Mouse (Mus musculus) bone marrow, adult 2 months (tissue): ENCODE results near the gene Bcl7b. TPM values are rescaled to one million over a fixed set of nuclear protein-coding genes. Genes with fewer than 3 reads are reported as not detected.

Experiments
- H3K27ac ChIP-seq: fragments of 200-500 bp; 2 replicates; pipeline ENCODE4 v1.5.1; 2012; ENCODE audit warnings: low read depth, mild to moderate bottlenecking, control low read depth, inconsistent platforms, low read length; ENCODE audit not compliant: control insufficient read depth, poor library complexity, insufficient read depth
- H3K4me1 ChIP-seq: fragments of 200-500 bp; 2 replicates; pipeline ENCODE4 v1.6.1; 2011; ENCODE audit warnings: low read length; ENCODE audit not compliant: control insufficient read depth, insufficient read depth
- H3K4me3 ChIP-seq: fragments of 200-500 bp; replicated peaks from 2 replicates; pipeline ENCODE3; 2011; ENCODE audit warnings: mild to moderate bottlenecking, low read depth, low read length, control low read depth; ENCODE audit not compliant: control insufficient read depth
- CTCF ChIP-seq: fragments of 200-500 bp; IDR thresholded peaks from 2 replicates; pipeline ENCODE4 v1.5.1; 2011; ENCODE audit warnings: low read length, control low read depth; ENCODE audit not compliant: control insufficient read depth, insufficient read depth
- POLR2A ChIP-seq: fragments of 200-500 bp; IDR thresholded peaks from 2 replicates; pipeline ENCODE4 v1.6.1; 2011; ENCODE audit warnings: low read depth, mild to moderate bottlenecking, control low read depth, low read length, borderline replicate concordance; ENCODE audit not compliant: control insufficient read depth
- WGBS: fragments of 180-500 bp; shearing (Covaris S2); methylation state at CpG from one replicate; pipeline ENCODE4 v1.1.7; 2018; 5-methylcytosine and 5-hydroxymethylcytosine counted together
- polyA plus RNA-seq: library from polyadenylated mRNA; stranded (reverse); fragments of >200 nt; gene quantifications from 2 replicates; pipeline ENCODE4 v1.2.4, GENCODE M21; 2011; ENCODE audit warnings: low replicate concordance; ENCODE audit not compliant: missing spikeins, insufficient read depth, insufficient read length

Gene Bcl7b
- polyA plus RNA-seq, 1 experiment, result 40.7 TPM

- 73% methylated on average over 7 of the region's 7 CpGs for WGBS
- H3K27ac ChIP-seq, result no peak overlapping the region
- no peak overlapping the region for H3K4me3 ChIP-seq
- TF ChIP-seq POLR2A, result no peak
- no peak for TF ChIP-seq CTCF
- peaks cover 1% of the 10 kb centered on the region; the same call in 1 of the 2 replicates for H3K4me1 ChIP-seq
These were observed 6.4 kb upstream of the Bcl7b start for GRCm38 (mm10) chr5:135161650-135162049.

- no peak overlapping the region for H3K27ac ChIP-seq
- peaks cover 1% of the 10 kb centered on the region; the same call in 1 of the 2 replicates for H3K4me1 ChIP-seq
- 94% methylated on average over 8 of the region's 8 CpGs for WGBS
- no peak overlapping the region for H3K4me3 ChIP-seq
- TF ChIP-seq POLR2A (no peak), CTCF (no peak)
These were observed 5.7 kb upstream of the Bcl7b start for GRCm38 (mm10) chr5:135162361-135162760.

GRCm38 (mm10) chr5:135162821-135163220 lies 5.3 kb upstream of the Bcl7b start:
- peaks cover 1% of the 10 kb centered on the region; the same call in 1 of the 2 replicates for H3K4me1 ChIP-seq
- 84% methylated on average over 6 of the region's 6 CpGs for WGBS
- no peak overlapping the region for H3K27ac ChIP-seq

GRCm38 (mm10) chr5:135166909-135167308 lies 1.2 kb upstream of the Bcl7b start:
- Histone ChIP-seq H3K4me1 (peaks cover 1% of the 10 kb centered on the region; the same call in 1 of the 2 replicates), H3K4me3 (no peak overlapping the region), H3K27ac (no peak overlapping the region)
- no peak for TF ChIP-seq POLR2A
- TF ChIP-seq CTCF, result no peak
- WGBS, result 85% methylated on average over 4 of the region's 4 CpGs

More at GRCm38 (mm10) chr5:135162821-135163220, 5.3 kb upstream of the Bcl7b start:
- no peak for TF ChIP-seq POLR2A
- TF ChIP-seq CTCF, result no peak
- no peak overlapping the region for H3K4me3 ChIP-seq

GRCm38 (mm10) chr5:135167469-135167868 lies 614 bp upstream of the Bcl7b start:
- Histone ChIP-seq H3K27ac (no peak overlapping the region), H3K4me3 (no peak overlapping the region), H3K4me1 (peaks cover 1% of the 10 kb centered on the region; the same call in 1 of the 2 replicates)
- TF ChIP-seq CTCF, result no peak
- no peak for TF ChIP-seq POLR2A
- 89% methylated on average over 4 of the region's 4 CpGs for WGBS

- TF ChIP-seq POLR2A (no peak), CTCF (no peak)
- H3K27ac ChIP-seq, result no peak overlapping the region
- H3K4me1 ChIP-seq, result peaks cover 1% of the 10 kb centered on the region; the same call in 1 of the 2 replicates
- 82% methylated on average over 5 of the region's 5 CpGs for WGBS
- H3K4me3 ChIP-seq, result peak overlapping the region; percentile 23
These were observed 1.4 kb downstream of the Bcl7b start for GRCm38 (mm10) chr5:135169479-135169878.

GRCm38 (mm10) chr5:135171688-135172220 lies 3.7 kb downstream of the Bcl7b start:
- 85% methylated on average over 6 of the region's 6 CpGs for WGBS
- Histone ChIP-seq H3K27ac (no peak overlapping the region), H3K4me3 (no peak overlapping the region), H3K4me1 (peaks cover 1% of the 10 kb centered on the region; the same call in 1 of the 2 replicates)
- TF ChIP-seq POLR2A (no peak), CTCF (no peak)

GRCm38 (mm10) chr5:135172986-135173385 lies 4.9 kb downstream of the Bcl7b start:
- WGBS, result 95% methylated on average over 5 of the region's 5 CpGs
- no peak overlapping the region for H3K27ac ChIP-seq
- peaks cover 1% of the 10 kb centered on the region; the same call in 1 of the 2 replicates for H3K4me1 ChIP-seq
- H3K4me3 ChIP-seq, result no peak overlapping the region
- TF ChIP-seq POLR2A (no peak), CTCF (no peak)

- Histone ChIP-seq H3K27ac (no peak overlapping the region), H3K4me3 (no peak overlapping the region), H3K4me1 (no peaks in the 10 kb centered on the region; the same call in 1 of the 2 replicates)
- TF ChIP-seq POLR2A, result no peak
- TF ChIP-seq CTCF, result no peak
These were observed 7.0 kb downstream of the Bcl7b start for GRCm38 (mm10) chr5:135175086-135175485.
